Mouse (Mus musculus) heart, adult 2 months (tissue): ENCODE data around the gene Kcnv2.

Source experiments
- CTCF ChIP-seq: fragments of 200-600 bp; IDR thresholded peaks from 2 replicates; pipeline ENCODE4 v1.8.1; 2022; ENCODE audit warnings: antibody characterized with exemption, mild to moderate bottlenecking, moderate library complexity
- EP300 ChIP-seq: fragments of 200-500 bp; IDR thresholded peaks from 2 replicates; pipeline ENCODE4 v1.6.1; 2011; ENCODE audit warnings: low read depth, low read length, control low read depth; ENCODE audit not compliant: insufficient read depth
- POLR2A ChIP-seq: fragments of 200-500 bp; IDR thresholded peaks from 2 replicates; pipeline ENCODE4 v1.6.1; 2011; ENCODE audit warnings: mild to moderate bottlenecking, low read depth, low read length, control low read depth; ENCODE audit not compliant: insufficient read depth

GRCm38 (mm10) chr19:27360381-27360780 lies 38.0 kb downstream of the Kcnv2 start:
- TF ChIP-seq CTCF (no peak), EP300 (no peak), POLR2A (no peak)
